Mouse (Mus musculus) liver, embryonic 12.5 days (tissue): ENCODE data around the gene Ces4a. TPM values are rescaled to one million over a fixed set of nuclear protein-coding genes. Genes with fewer than 3 reads are reported as not detected.
"Not testable (repeated sequence)": the region's sequence is repeated elsewhere in the genome, so short reads cannot be mapped to it uniquely, and the experiment has no call there.

Experiments
- ATAC-seq: fragments of 200-750 bp; cut with Nextera tagmentation; 2 replicates; pipeline ENCODE4 v1.8.0; 2017; ENCODE audit warnings: moderate number of reproducible peaks, mild to moderate bottlenecking, moderate library complexity
- H3K27ac ChIP-seq: fragments of 300-500 bp; sonication (generic); 2 replicates; pipeline ENCODE4 v1.5.1; 2016; ENCODE audit warnings: mild to moderate bottlenecking
- H3K27me3 ChIP-seq: fragments of 300-500 bp; sonication (generic); replicated peaks from 2 replicates; pipeline ENCODE4 v1.6.1; 2016; ENCODE audit warnings: mild to moderate bottlenecking, moderate library complexity
- H3K36me3 ChIP-seq: fragments of 300-500 bp; sonication (generic); 2 replicates; pipeline ENCODE4 v1.6.1; 2016; ENCODE audit warnings: mild to moderate bottlenecking, moderate library complexity
- H3K4me1 ChIP-seq: fragments of 300-500 bp; sonication (generic); 2 replicates; pipeline ENCODE4 v1.6.1; 2016
- H3K4me2 ChIP-seq: fragments of 300-500 bp; sonication (generic); 2 replicates; pipeline ENCODE4 v1.6.1; 2016; ENCODE audit warnings: mild to moderate bottlenecking, moderate library complexity
- H3K4me3 ChIP-seq: fragments of 300-500 bp; sonication (generic); 2 replicates; pipeline ENCODE4 v1.5.1; 2016; ENCODE audit warnings: mild to moderate bottlenecking, moderate library complexity
- H3K9ac ChIP-seq: fragments of 300-500 bp; sonication (generic); 2 replicates; pipeline ENCODE4 v1.6.1; 2016; ENCODE audit warnings: mild to moderate bottlenecking, moderate library complexity
- H3K9me3 ChIP-seq: fragments of 300-500 bp; sonication (generic); replicated peaks from 2 replicates; pipeline ENCODE4 v1.6.1; 2016; ENCODE audit warnings: mild to moderate bottlenecking, moderate library complexity
- WGBS: fragments of 180-500 bp; shearing (Covaris S2); methylation state at CpG from one replicate; pipeline ENCODE4 v1.1.7; 2016; ENCODE audit not compliant: insufficient replicate concordance; 5-methylcytosine and 5-hydroxymethylcytosine counted together
- polyA plus RNA-seq: library from polyadenylated mRNA; unstranded; fragments of >200 nt; fragmentation: Nextera tagmentation; extraction: Ambion mirVana; gene quantifications from 2 replicates; pipeline ENCODE4 v1.2.1, GENCODE M21; 2016

Gene Ces4a
- not detected in 2 replicates for polyA plus RNA-seq

DNA sequence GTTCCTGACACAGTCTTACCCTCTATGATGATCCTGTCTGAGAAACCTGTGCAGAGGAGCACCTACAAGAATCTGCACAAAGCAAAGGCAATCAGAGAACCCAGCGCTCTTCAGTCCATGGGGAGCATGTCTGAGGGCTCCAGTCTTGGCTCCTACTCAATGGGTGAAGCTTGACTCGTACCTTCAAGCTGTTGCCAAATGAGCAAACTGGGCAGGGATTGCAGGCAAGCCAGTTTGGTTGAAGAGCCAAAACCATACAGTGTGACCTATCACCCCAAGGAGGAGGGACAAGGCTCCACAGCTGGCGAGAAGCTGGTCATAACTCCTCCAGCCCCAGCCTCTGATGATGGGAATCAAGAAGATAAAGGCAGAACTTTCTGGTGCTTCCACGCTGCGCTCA, at the start of gene Ces4a:
Gene Ces4a, plus strand, starts transcription at position 292 of the 400 bp plus-strand sequence.
- WGBS = 55% methylated on average over 5 of the region's 5 CpGs
- ATAC-seq = no peak

DNA sequence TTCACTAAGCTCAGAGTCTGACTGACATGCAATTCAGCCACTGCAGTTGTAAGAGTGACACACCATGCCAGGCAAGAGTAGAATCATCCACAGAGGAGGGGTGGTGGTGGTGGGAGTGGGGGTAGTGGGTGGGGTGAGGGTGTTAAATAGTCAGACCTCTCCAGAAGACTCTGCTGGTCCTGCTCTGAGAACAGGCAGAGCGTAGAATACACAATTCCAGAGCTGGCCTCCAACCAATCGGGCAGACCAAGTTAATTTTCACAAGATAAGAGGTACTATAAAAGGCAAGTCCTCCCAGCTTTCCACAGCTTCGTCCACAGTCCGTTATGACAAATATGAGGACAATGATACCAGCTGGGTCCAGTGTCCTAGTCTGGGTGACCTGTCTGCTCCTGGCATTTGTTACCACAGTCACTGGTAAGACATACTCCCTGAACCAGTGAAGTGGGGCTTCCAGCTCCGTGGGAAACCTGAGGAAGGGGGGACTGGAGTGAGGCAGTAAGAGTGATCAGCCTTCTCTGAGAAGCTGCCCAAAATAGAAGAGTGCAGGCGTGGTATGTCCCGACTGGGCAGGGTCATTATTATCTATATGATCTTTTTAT, 48.0 kb upstream of the Ces4a start, which contains the start of gene Ces3b:
Gene Ces3b, plus strand, starts transcription at position 305 of the 602 bp plus-strand sequence.
- H3K9me3 ChIP-seq = no peaks in the 10 kb centered on the region
- H3K27ac ChIP-seq = no peak within 1 kb of the TSS
- H3K36me3 ChIP-seq = no peaks in the 10 kb centered on the region
- H3K27me3 ChIP-seq = no peaks in the 10 kb centered on the region
- no peak within 1 kb of the TSS for H3K9ac ChIP-seq
- no peak within 1 kb of the TSS for H3K4me3 ChIP-seq
- WGBS = 50% methylated on average over 7 of the region's 7 CpGs
- ATAC-seq = no peak
- no peak within 1 kb of the TSS for H3K4me2 ChIP-seq
- no peaks in the 10 kb centered on the region for H3K4me1 ChIP-seq

More for the DNA sequence above, at the start of gene Ces4a:
- Histone ChIP-seq H3K27ac (no peak within 1 kb of the TSS), H3K4me2 (no peak within 1 kb of the TSS), H3K9me3 (no peaks in the 10 kb centered on the region), H3K9ac (no peak within 1 kb of the TSS), H3K36me3 (no peaks in the 10 kb centered on the region), H3K4me3 (no peak within 1 kb of the TSS), H3K27me3 (no peaks in the 10 kb centered on the region), H3K4me1 (no peaks in the 10 kb centered on the region)

DNA sequence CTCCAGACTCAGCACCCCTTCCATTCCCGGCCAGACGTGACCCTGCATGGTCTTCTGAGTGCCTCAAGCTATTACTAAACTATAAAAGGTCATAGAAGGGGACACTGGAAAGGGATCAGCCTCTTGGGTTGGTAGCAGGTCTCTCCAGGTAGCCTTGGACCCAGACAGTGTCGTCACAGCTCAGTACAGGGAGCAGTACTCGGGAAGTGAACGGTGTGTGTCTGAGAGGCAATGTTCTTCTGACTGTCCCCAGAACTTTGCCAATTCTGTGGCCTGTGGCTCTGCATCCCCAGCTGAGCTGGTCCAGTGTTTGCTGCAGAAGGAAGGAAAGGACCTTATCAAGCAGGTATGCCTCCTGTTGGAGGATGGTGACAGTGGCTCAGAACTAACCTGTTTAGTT, 43.4 kb upstream of the Ces4a start:
- not testable (repeated sequence) for H3K4me1 ChIP-seq
- WGBS = 48% methylated on average over 5 of the region's 5 CpGs

DNA sequence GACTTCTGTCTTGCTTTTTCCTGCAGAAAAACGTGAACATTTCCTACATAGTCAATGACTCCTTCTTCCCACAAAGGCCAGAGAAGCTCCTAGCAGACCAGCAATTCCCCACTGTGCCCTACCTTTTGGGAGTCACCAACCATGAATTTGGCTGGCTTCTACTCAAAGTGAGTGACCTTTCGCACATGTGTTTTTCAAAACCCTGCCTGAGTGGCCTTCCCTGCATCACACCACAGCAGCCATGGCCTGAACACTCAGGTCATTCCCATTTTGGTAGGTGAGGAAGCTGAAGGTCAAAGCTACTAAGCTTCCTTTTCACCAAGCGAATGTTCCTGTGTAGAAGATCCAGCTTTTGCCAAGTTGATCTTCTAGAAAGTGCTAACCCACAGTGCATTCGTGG, 43.0 kb upstream of the Ces4a start:
- ATAC-seq = no peak
- Histone ChIP-seq H3K9me3 (no peaks in the 10 kb centered on the region), H3K36me3 (no peaks in the 10 kb centered on the region), H3K4me2 (no peak overlapping the region), H3K27me3 (0 out of 2 replicates have a peak, but pooled peaks cover 3% of the 10 kb centered on the region), H3K9ac (no peak overlapping the region), H3K4me3 (no peak overlapping the region), H3K27ac (no peak overlapping the region), H3K4me1 (no peaks in the 10 kb centered on the region)
- WGBS = 48% methylated on average over 4 of the region's 4 CpGs

More for the DNA sequence above, 43.4 kb upstream of the Ces4a start:
- ATAC-seq, H3K36me3 ChIP-seq, H3K27me3 ChIP-seq, H3K9ac ChIP-seq, H3K4me3 ChIP-seq, H3K27ac ChIP-seq, H3K9me3 ChIP-seq, H3K4me2 ChIP-seq: not testable (repeated sequence)

DNA sequence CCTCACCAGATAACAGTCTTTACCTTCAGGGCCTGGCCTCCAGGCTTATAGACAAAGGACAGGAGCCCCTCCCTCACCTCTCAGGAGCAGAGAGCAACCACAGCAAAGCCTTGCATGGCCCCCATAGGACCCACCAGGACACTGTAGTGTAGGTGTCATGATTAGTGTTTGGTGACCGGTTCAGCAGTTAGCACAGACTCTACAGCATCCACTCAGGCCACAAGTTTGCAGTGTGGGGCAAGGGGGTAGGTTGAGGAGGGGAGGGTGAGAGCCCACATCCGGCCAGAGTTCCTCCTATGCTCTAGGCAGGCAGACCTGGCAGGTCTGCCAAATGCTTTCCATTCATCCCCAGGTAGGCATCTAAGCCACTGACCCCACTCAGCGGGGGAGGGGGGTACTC, 37.6 kb upstream of the Ces4a start:
- Histone ChIP-seq H3K36me3 (no peaks in the 10 kb centered on the region), H3K4me2 (no peak overlapping the region), H3K27me3 (0 out of 2 replicates have a peak, but pooled peaks cover 3% of the 10 kb centered on the region), H3K4me1 (no peaks in the 10 kb centered on the region), H3K27ac (no peak overlapping the region), H3K4me3 (no peak overlapping the region), H3K9me3 (no peaks in the 10 kb centered on the region), H3K9ac (no peak overlapping the region)
- 53% methylated on average over 3 of the region's 3 CpGs for WGBS
- ATAC-seq = no peak

DNA sequence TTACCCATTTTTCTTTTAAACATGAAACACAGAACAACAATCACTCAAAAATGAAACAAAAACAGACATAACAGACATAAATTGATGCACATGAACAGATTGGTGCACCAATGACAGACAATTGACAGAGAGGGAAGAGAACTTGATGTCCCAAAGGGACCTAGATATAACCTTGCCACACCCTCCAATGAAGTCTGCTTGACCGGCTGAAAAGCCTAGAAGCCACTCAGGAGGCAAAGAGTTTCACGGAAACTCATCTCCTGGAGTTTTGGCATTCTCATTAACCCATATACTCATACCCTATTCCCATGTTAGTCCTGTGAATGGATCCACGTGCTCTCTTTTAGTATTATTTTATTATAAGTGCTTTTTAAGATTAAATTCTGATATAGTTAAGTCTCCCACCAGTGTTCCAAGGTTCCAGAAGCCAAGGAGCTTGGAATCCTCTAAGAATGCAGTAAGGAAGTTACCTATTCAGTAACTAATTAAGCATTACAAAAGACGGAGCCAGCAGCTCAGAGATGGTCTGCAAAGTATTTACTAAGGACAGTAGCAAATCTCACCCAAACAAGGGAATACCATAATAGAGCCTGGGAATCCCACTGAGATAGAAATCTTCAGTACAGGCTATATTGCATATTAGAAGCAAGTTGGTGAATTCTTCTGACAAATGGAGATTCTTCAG, 29.4 kb upstream of the Ces4a start:
- not testable (repeated sequence) for ATAC-seq

DNA sequence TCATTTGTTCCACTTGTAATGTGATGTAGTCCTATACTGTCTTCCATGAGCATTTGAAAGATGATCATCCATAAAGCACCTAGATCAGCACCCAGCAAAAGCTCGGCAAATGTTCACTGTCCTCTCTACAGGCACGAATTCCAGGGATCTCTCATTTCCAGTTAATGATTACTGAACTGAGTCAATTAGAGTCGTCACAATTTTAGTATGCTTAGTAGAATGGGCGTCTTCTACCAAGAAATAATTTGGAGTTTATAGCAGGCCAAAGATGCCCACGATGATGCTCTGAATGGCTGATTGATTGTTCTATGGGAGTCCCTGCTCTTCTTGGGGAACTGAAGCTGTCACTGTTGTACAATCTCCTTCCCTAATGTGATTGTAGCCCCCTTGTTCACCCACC, 27.9 kb upstream of the Ces4a start:
- H3K36me3 ChIP-seq, H3K4me2 ChIP-seq, H3K9me3 ChIP-seq, H3K4me1 ChIP-seq, H3K4me3 ChIP-seq, ATAC-seq, H3K9ac ChIP-seq, H3K27me3 ChIP-seq, H3K27ac ChIP-seq: not testable (repeated sequence)
- WGBS = 48% methylated on average over 5 of the region's 5 CpGs

More for the DNA sequence above, 29.4 kb upstream of the Ces4a start:
- H3K36me3 ChIP-seq, H3K9ac ChIP-seq, H3K27me3 ChIP-seq, H3K4me3 ChIP-seq, H3K4me1 ChIP-seq, H3K4me2 ChIP-seq, H3K9me3 ChIP-seq, H3K27ac ChIP-seq: not testable (repeated sequence)
- WGBS = 70% methylated on average over 4 of the region's 4 CpGs

DNA sequence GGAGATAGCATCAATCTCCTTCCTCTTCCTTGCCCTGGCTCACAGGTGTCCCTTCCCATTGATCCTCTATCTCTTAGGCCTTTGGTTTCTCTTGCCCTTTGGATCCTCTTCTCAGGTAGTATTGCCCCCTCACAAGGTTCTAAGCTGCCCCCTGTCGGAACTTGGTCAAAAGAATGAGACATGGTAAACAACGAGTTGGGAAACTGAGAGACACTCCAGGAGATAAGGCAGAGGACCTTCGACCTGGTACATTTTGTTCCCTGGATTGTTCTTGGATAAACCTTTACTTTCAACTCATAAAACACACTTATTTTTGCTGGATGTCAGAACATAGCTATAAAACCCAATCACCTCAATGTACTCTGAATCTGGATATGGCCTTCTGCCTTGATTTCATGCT, 27.4 kb upstream of the Ces4a start:
- Histone ChIP-seq H3K27ac (no peak overlapping the region), H3K4me1 (no peaks in the 10 kb centered on the region), H3K36me3 (no peaks in the 10 kb centered on the region), H3K9ac (no peak overlapping the region), H3K4me2 (no peak overlapping the region), H3K9me3 (0 out of 2 replicates have a peak, but pooled peaks cover 6% of the 10 kb centered on the region), H3K4me3 (no peak overlapping the region), H3K27me3 (no peaks in the 10 kb centered on the region)
- no peak for ATAC-seq
- WGBS = 63% methylated on average over 3 of the region's 3 CpGs

DNA sequence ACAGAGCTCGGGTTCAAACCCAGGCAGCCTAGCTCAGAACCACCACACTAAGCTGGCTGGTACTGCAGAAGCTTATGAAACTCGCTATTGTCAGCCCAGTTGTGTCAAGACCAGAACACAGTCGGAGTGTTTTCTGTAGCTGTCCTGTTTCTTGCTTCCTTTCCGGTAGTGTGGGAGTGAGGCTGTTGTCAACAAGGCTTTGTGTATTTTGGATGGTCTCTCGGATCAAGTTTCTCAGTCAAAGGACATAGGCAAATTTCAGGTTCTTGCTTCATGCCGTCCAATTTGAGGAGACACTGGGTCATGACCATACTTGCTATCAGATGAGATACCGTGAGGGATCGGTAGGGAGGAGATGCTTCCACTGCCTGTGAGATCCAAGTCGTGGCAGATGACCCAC, 1.7 kb upstream of the Ces4a start:
- Histone ChIP-seq H3K4me2 (no peak overlapping the region), H3K27me3 (no peaks in the 10 kb centered on the region), H3K9ac (no peak overlapping the region), H3K36me3 (no peaks in the 10 kb centered on the region), H3K27ac (no peak overlapping the region), H3K9me3 (no peaks in the 10 kb centered on the region), H3K4me1 (no peaks in the 10 kb centered on the region), H3K4me3 (no peak overlapping the region)
- ATAC-seq = no peak
- 62% methylated on average over 9 of the region's 9 CpGs for WGBS

DNA sequence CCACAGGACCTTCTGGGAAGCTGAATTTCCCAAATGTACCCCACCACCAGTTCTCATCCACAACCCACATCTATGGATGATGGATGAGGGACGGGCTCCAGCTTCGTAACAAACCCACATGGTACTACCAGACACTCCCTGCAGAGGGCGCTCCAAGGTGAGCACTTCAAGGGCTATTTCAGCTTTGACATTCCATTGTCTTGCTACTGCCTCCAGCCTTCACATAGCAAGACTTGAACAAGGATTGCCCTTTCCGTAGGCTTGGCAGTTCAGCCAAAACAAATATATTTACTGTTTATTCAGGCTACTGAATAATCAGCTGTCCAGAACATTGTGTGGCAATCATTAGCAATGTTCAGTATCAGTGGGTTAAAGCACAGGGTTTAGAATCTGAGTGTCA, 6.8 kb downstream of the Ces4a start:
- WGBS = 18% methylated on average over 4 of the region's 4 CpGs
- no peak overlapping the region for H3K9ac ChIP-seq
- H3K36me3 ChIP-seq = no peaks in the 10 kb centered on the region
- no peak overlapping the region for H3K4me3 ChIP-seq
- ATAC-seq = no peak
- peaks cover 6% of the 10 kb centered on the region; the same call in 1 of the 2 replicates for H3K4me1 ChIP-seq
- no peak overlapping the region for H3K4me2 ChIP-seq
- H3K27me3 ChIP-seq = peaks cover 16% of the 10 kb centered on the region
- no peaks in the 10 kb centered on the region for H3K9me3 ChIP-seq
- no peak overlapping the region for H3K27ac ChIP-seq

DNA sequence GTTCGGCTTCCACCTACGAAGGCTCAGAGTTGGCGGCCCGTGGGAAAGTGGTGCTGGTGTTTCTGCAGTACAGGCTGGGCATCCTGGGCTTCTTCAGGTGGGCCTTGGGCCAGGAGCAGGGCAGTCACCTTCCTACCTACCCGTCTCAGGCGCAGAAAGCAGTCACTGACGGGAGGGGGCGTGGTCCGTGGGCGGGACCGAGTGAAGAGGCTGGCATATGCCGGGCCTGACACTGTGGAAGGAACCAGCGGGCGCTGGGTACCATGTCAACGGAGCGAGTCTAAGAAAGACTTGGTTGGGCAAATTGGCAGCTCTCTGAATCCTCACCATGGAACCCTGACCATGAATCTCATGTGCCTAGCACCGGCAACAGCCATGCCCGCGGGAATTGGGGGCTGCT, 10.8 kb downstream of the Ces4a start:
- Histone ChIP-seq H3K9me3 (no peaks in the 10 kb centered on the region), H3K36me3 (no peaks in the 10 kb centered on the region), H3K27ac (no peak overlapping the region), H3K4me3 (no peak overlapping the region), H3K27me3 (peaks cover 28% of the 10 kb centered on the region), H3K4me2 (peak overlapping the region; percentile 26; the same call in 1 of the 2 replicates), H3K4me1 (peaks cover 6% of the 10 kb centered on the region; the same call in 1 of the 2 replicates), H3K9ac (no peak overlapping the region)
- 26% methylated on average over 19 of the region's 19 CpGs for WGBS
- no peak for ATAC-seq

DNA sequence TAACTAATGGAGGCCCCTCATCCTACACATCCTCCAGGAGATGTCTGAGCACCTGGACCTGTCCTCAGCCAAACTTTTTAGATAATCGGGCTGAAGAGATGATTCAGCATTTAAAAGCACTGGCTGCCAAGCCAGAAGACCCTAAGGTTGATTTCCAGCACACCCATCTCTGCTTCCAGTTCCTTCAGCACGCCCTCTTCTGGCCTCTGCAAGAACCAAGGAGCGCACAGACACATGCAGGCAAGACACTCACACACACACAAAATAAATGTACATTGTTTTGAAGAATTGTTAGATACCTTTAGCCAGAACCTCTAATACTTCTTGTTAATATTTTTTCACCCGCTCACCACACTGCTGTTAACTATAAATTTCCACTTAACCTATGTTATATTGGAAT, 20.1 kb downstream of the Ces4a start:
- Histone ChIP-seq H3K27me3 (peaks cover 47% of the 10 kb centered on the region), H3K9me3 (no peaks in the 10 kb centered on the region), H3K9ac (no peak overlapping the region), H3K27ac (no peak overlapping the region), H3K4me3 (no peak overlapping the region), H3K36me3 (no peaks in the 10 kb centered on the region), H3K4me2 (no peak overlapping the region), H3K4me1 (0 out of 2 replicates have a peak, but pooled peaks cover 5% of the 10 kb centered on the region)
- ATAC-seq = no peak
- 51% methylated on average over 4 of the region's 4 CpGs for WGBS
